Mouse (Mus musculus) hematopoietic stem cell, adult 5-6 weeks (primary cell): ENCODE results near the gene Pick1. TPM values are rescaled to one million over a fixed set of nuclear protein-coding genes. Genes with fewer than 3 reads are reported as not detected.

Experiments
- ATAC-seq, 2 experiments: fragments of 125-278 bp in 1 of 2; replicated peaks in 1 of 2; 2 replicates each; pipeline ENCODE4 v1.8.0; 2016 to 2017; ENCODE audit warnings: inconsistent platforms in 2 of 2, mild to moderate bottlenecking in 2 of 2, moderate number of reproducible peaks in 2 of 2, low read depth in 1 of 2, moderate TSS enrichment in 1 of 2; ENCODE audit not compliant: low FRiP score in 2 of 2, poor library complexity in 2 of 2, severe bottlenecking in 2 of 2, insufficient read depth in 1 of 2, low TSS enrichment in 1 of 2
- total RNA-seq: library from RNA; stranded (forward); fragments of 172-1452, 232-1000 nt; gene quantifications from 2 replicates; pipeline ENCODE4 v1.2.3, GENCODE M21; 2017

Gene Pick1
- 13.0 and 21.2 TPM in 2 replicates for total RNA-seq

DNA sequence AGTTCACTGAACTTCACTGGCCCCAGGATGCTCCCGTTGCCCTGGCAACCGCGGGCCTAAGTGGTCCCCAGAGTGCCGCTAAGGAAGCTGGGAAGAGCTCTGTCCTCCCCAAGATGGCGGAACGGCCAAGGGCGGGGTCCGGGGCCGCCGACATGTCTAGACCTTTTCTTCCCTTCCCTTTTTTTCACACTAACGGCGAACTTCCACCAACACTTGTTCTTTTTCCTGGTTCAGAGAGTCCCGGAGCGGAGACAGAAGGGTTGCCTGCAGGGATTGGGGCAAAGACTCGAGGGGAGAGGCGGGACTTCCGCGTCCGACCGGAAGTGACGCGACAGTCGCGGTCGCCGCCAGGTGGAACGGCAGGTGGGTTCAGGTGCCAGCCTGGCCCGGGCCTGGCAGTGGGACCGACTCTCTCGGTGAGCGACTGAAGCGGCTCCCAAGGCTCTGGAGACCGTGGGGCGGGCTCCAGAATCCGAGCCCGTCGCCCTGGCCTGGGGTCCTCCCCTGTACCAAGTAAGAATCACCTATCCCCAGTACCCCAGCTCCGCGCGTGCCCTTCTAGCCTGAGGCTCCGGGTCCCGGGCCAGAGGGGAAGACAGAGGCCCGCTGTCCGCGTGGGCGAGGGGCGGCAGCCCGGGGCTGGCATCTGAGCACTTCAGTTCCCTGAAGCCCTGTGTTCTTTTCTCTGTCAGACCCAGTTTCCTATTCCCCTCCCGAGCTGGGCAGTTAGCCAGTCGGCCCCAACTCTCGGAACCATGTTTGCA is at the start of gene Pick1, which contains the start of gene Gm49486:
Gene Pick1 (plus strand): TSS at position 116 of the 764 bp plus-strand sequence.
Gene Gm49486 (plus strand): TSS at position 334 of the 764 bp plus-strand sequence.
- ATAC-seq: peak; percentile 78 to 92

- no peak for ATAC-seq
Observed at GRCm38 (mm10) chr15:79185213-79185612, 43.8 kb upstream of the Pick1 start.

- ATAC-seq: no peak
Observed at GRCm38 (mm10) chr15:79187819-79188218, 41.2 kb upstream of the Pick1 start.

DNA sequence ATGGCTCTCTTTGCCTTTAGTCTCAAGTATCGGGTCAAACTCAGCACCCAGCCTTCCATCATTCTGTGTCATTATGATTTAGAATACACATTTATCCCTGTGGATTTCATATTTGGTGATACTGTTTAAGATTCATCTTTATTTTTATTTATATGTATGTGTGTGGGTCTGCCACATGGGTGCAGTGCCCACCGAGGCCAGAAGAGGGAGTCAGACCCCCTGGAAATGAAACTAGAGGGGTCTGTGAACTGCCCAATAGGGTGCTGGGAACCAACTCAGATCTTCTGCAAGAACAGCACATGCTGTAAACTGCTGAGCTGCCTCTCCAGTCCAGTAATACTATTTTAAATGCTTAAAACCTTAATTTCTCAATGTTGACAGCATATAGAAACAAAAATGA is 37.5 kb upstream of the Pick1 start:
- no peak for ATAC-seq

- ATAC-seq: no peak
Observed at GRCm38 (mm10) chr15:79192450-79192849, 36.5 kb upstream of the Pick1 start.

- ATAC-seq: no peak
Observed at GRCm38 (mm10) chr15:79192885-79193845, 35.8 kb upstream of the Pick1 start.

DNA sequence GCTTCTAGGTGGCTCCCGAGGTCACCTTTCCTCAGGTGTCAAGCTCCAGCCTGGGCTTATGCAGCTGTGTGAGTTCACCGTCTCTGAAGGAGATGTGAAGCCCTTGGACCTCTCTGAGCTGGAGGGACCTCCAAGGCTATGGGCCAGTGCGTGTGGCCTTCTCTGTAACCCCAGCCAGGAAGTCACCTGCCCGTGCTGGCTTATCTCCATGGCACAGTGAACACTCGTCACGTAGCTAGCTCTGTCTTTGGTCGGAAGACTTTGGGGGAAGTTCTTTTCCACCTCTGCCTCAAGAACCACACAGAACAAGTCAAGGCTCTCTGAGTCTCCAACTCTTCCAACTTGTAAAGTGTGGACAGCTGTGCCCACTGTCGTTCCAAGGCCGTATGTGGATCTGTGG is 34.9 kb upstream of the Pick1 start:
- peak; percentile 22; a peak in 3 of 4 replicates for ATAC-seq

GRCm38 (mm10) chr15:79194946-79195345 is 34.0 kb upstream of the Pick1 start:
- no peak for ATAC-seq

- ATAC-seq: no peak
Observed at GRCm38 (mm10) chr15:79195492-79195891, 33.5 kb upstream of the Pick1 start.

DNA sequence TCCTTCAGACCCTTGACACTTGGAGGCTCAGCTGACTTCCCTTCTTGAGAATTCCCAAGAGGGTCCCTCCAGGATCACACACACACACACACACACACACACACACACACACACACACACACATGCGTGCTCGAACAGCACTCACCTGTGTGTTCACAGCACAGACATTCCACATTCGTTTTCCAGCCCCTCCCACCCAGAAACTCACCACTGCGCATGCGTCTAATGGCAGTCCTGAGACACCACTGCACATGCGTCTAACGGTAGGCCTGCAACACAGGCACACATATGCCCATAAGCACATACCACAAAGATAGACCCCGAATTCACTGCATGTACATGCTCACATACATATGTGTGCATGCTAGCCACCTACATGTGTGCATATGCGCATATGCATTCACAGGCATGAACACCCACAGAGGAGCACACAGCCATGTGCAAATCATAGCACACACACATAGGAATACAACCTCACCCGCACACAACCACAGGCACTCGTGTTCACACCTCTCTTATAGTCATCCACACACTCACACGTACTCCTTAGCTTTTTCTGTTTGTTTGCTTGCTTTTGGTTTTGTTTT is 29.5 kb upstream of the Pick1 start:
- no peak for ATAC-seq

DNA sequence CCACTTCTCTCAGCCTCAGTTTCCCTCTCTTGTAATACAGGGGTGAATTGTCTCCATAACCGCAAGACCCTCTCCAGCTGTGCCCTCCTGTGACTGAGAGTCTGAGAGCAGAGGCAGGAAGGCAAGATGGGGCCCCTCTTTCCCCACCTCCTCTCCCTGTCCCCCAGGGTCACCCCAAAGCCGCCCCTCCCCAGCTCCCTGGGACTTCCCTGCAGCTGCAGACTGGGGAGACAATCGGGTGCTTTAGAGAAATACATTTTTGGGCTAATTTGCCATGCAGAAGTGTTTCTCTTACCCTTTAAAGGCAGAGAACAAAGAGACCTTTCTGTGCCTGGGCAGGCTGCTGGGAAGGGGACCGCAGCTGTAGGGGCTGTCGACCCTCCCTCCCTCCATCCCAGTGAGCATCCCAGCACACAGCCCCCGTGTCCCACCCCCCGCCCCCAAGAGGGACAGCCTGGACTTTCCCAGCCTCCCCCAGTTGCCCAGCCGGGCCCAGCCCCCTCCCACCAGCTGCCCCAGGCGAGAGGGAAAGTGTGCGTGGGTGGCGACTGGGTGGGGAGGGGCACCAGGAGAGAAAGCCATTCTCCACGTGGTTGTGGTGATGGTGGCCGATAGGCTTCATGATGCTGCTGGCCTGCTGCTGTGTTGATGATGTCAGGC is 27.4 kb upstream of the Pick1 start:
- ATAC-seq: no peak

GRCm38 (mm10) chr15:79202575-79202974 is 26.4 kb upstream of the Pick1 start:
- ATAC-seq: no peak

GRCm38 (mm10) chr15:79208211-79208610 is 20.8 kb upstream of the Pick1 start:
- no peak for ATAC-seq

- peak; percentile 90 to 97 for ATAC-seq
Observed at GRCm38 (mm10) chr15:79208758-79209439, 20.1 kb upstream of the Pick1 start.

DNA sequence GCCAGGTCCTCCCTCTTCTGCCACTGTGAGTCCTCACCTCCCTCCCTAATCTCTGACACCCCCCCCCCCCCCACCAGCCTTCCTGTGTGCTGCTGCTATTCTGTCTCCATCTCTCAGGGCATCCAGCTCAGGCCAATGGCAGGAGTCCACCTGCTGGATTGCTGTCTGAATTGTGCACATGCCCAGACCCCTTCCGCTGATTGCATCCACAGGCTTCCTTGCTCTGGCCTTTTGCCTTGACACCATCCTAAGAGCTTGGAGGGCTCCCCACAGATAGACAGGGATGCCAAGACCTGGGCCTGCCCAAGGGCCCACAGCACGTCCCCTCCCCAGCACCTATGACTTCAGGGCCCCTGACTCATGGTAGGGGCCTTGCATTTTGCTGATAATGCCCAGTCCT is 18.6 kb upstream of the Pick1 start:
- ATAC-seq: no peak

DNA sequence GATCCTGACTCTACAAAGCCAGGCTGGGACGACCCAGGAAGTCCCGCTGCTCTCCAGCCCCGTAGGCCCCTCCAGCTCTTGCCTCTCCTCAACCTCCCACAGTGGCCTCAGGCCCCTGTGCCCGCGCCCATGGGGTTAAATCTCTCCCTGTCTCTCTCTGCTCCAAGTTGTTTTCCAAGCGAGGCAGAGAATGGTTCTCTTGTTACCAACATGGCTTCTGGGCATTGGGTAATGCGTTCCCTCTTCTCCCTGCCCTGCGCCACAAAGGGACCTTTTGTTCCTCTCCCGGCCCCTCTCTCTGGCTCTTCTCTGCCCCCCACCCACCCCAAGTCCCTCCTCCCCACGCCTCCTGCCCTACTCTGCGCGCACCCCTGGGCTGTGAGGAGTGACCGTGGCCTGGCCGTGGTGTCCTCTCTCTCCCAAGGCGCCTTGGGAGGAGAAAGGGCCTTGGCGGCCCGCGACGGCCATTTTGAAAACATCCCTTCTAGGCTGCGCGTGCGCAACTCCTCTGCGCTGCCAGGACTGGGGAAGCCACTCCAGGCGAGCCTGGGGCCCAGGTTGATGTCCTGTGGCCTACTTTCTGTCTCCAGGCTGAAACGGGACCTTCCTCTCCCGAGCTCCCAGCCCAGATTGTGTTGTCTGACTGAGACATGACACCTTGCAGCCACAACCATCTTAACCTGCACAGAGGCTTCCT is 16.1 kb upstream of the Pick1 start:
- no peak for ATAC-seq
